Mouse (Mus musculus): Measurements from ENCODE around the gene Ebf3. TPM values are rescaled to one million over a fixed set of nuclear protein-coding genes. Genes with fewer than 3 reads are reported as not detected.

Ebf3 gene
- polyA plus RNA-seq, 1 experiment: 17.0 TPM

- Histone ChIP-seq H3K27ac (ENCODE audit: insufficient read depth, low read length) (no peak overlapping the region), H3K4me1 (ENCODE audit: control insufficient read depth, insufficient read depth, low read length) (no peaks in the 10 kb centered on the region), H3K4me3 (ENCODE audit: insufficient read depth, low read length) (no peak overlapping the region)
- no peak for TF ChIP-seq CTCF (IDR thresholded peaks at IDR 0.05; ENCODE audit: borderline replicate concordance, insufficient read depth, low read length)
- no peak for TF ChIP-seq POLR2A (IDR thresholded peaks at IDR 0.05; ENCODE audit: low read depth, low read length)
These were observed 73.8 kb downstream of the Ebf3 start for GRCm38 (mm10) chr7:137240481-137240880.

- no peaks in the 10 kb centered on the region for H3K4me1 ChIP-seq (ENCODE audit: control insufficient read depth, insufficient read depth, low read length)
- no peak overlapping the region for H3K4me3 ChIP-seq (ENCODE audit: insufficient read depth, low read length)
- H3K27ac ChIP-seq (ENCODE audit: insufficient read depth, low read length): no peak overlapping the region
- TF ChIP-seq POLR2A (IDR thresholded peaks at IDR 0.05; ENCODE audit: low read depth, low read length): no peak
These were observed 74.6 kb downstream of the Ebf3 start for GRCm38 (mm10) chr7:137239542-137240133.

- Histone ChIP-seq H3K27ac (ENCODE audit: insufficient read depth, low read length) (no peak overlapping the region), H3K4me1 (ENCODE audit: control insufficient read depth, insufficient read depth, low read length) (no peaks in the 10 kb centered on the region), H3K4me3 (ENCODE audit: insufficient read depth, low read length) (no peak overlapping the region)
- TF ChIP-seq POLR2A (IDR thresholded peaks at IDR 0.05; ENCODE audit: low read depth, low read length): no peak
- no peak for TF ChIP-seq CTCF (IDR thresholded peaks at IDR 0.05; ENCODE audit: borderline replicate concordance, insufficient read depth, low read length)
These were observed 76.8 kb downstream of the Ebf3 start for GRCm38 (mm10) chr7:137237419-137237818.

- Histone ChIP-seq H3K27ac (ENCODE audit: insufficient read depth, low read length) (no peak overlapping the region), H3K4me1 (ENCODE audit: control insufficient read depth, insufficient read depth, low read length) (no peaks in the 10 kb centered on the region), H3K4me3 (ENCODE audit: insufficient read depth, low read length) (no peak overlapping the region)
- TF ChIP-seq POLR2A (IDR thresholded peaks at IDR 0.05; ENCODE audit: low read depth, low read length) (no peak), CTCF (IDR thresholded peaks at IDR 0.05; ENCODE audit: borderline replicate concordance, insufficient read depth, low read length) (no peak)
These were observed 90.4 kb downstream of the Ebf3 start for GRCm38 (mm10) chr7:137223823-137224222.

- Histone ChIP-seq H3K4me1 (ENCODE audit: control insufficient read depth, insufficient read depth, low read length) (no peaks in the 10 kb centered on the region), H3K4me3 (ENCODE audit: insufficient read depth, low read length) (no peak overlapping the region)
- TF ChIP-seq CTCF (IDR thresholded peaks at IDR 0.05; ENCODE audit: borderline replicate concordance, insufficient read depth, low read length) (no peak), POLR2A (IDR thresholded peaks at IDR 0.05; ENCODE audit: low read depth, low read length) (no peak)
These were observed 91.3 kb downstream of the Ebf3 start for GRCm38 (mm10) chr7:137222831-137223505.

GRCm38 (mm10) chr7:137221599-137221998, 92.6 kb downstream of the Ebf3 start:
- H3K4me3 ChIP-seq (ENCODE audit: insufficient read depth, low read length): no peak overlapping the region
- no peak overlapping the region for H3K27ac ChIP-seq (ENCODE audit: insufficient read depth, low read length)
- no peaks in the 10 kb centered on the region for H3K4me1 ChIP-seq (ENCODE audit: control insufficient read depth, insufficient read depth, low read length)
- no peak for TF ChIP-seq POLR2A (IDR thresholded peaks at IDR 0.05; ENCODE audit: low read depth, low read length)

More at GRCm38 (mm10) chr7:137222831-137223505, 91.3 kb downstream of the Ebf3 start:
- H3K27ac ChIP-seq (ENCODE audit: insufficient read depth, low read length): no peak overlapping the region

GRCm38 (mm10) chr7:137220436-137220835, 93.8 kb downstream of the Ebf3 start:
- H3K4me1 ChIP-seq (ENCODE audit: control insufficient read depth, insufficient read depth, low read length): no peaks in the 10 kb centered on the region
- no peak overlapping the region for H3K4me3 ChIP-seq (ENCODE audit: insufficient read depth, low read length)
- TF ChIP-seq CTCF (IDR thresholded peaks at IDR 0.05; ENCODE audit: borderline replicate concordance, insufficient read depth, low read length) (no peak), POLR2A (IDR thresholded peaks at IDR 0.05; ENCODE audit: low read depth, low read length) (no peak)
- no peak overlapping the region for H3K27ac ChIP-seq (ENCODE audit: insufficient read depth, low read length)

- Histone ChIP-seq H3K27ac (ENCODE audit: insufficient read depth, low read length) (no peak overlapping the region), H3K4me3 (ENCODE audit: insufficient read depth, low read length) (no peak overlapping the region), H3K4me1 (ENCODE audit: control insufficient read depth, insufficient read depth, low read length) (no peaks in the 10 kb centered on the region)
- TF ChIP-seq POLR2A (IDR thresholded peaks at IDR 0.05; ENCODE audit: low read depth, low read length) (no peak), CTCF (IDR thresholded peaks at IDR 0.05; ENCODE audit: borderline replicate concordance, insufficient read depth, low read length) (no peak)
These were observed 95.5 kb downstream of the Ebf3 start for GRCm38 (mm10) chr7:137218706-137219105.

- H3K4me1 ChIP-seq (ENCODE audit: control insufficient read depth, insufficient read depth, low read length): no peaks in the 10 kb centered on the region
- TF ChIP-seq POLR2A (IDR thresholded peaks at IDR 0.05; ENCODE audit: low read depth, low read length) (no peak), CTCF (IDR thresholded peaks at IDR 0.05; ENCODE audit: borderline replicate concordance, insufficient read depth, low read length) (no peak)
- no peak overlapping the region for H3K4me3 ChIP-seq (ENCODE audit: insufficient read depth, low read length)
- no peak overlapping the region for H3K27ac ChIP-seq (ENCODE audit: insufficient read depth, low read length)
These were observed 100.8 kb downstream of the Ebf3 start for GRCm38 (mm10) chr7:137213444-137213843.

GRCm38 (mm10) chr7:137211332-137211731, 102.9 kb downstream of the Ebf3 start:
- no peak overlapping the region for H3K4me3 ChIP-seq (ENCODE audit: insufficient read depth, low read length)

More at GRCm38 (mm10) chr7:137211332-137211731, 102.9 kb downstream of the Ebf3 start:
- TF ChIP-seq CTCF (IDR thresholded peaks at IDR 0.05; ENCODE audit: borderline replicate concordance, insufficient read depth, low read length): no peak
- TF ChIP-seq POLR2A (IDR thresholded peaks at IDR 0.05; ENCODE audit: low read depth, low read length): no peak
- H3K27ac ChIP-seq (ENCODE audit: insufficient read depth, low read length): no peak overlapping the region
- H3K4me1 ChIP-seq (ENCODE audit: control insufficient read depth, insufficient read depth, low read length): 0 out of 2 replicates have a peak, but pooled peaks cover 2% of the 10 kb centered on the region
